Mouse (Mus musculus): ENCODE data around the gene Stard13. TPM values are rescaled to one million over a fixed set of nuclear protein-coding genes. Genes with fewer than 3 reads are reported as not detected.
A peak's percentile ranks its signal among the peaks of the same experiment; 100 is the strongest.

Stard13 gene
- total RNA-seq, 1 experiment, result 6.8 TPM

DNA sequence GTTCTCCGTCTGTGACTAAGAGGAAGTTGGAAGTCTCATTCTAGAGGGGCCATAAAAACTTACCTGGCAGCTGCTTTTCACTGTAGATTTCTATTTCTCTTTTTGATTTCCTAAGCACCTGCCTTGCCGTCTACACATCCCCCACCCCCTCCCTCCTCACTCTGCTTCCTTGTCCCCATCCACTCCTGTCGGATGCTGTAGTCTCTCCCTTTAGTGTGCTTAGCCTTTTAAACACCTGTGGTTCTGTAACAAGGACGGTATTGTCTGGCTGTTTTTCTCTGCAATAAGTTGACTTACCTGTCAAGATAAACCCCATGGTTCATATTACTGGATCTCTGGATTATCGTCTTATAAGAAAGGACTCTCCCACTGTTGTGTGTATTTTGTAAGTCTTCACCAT is 11.9 kb upstream of the Stard13 start:
- Histone ChIP-seq H3K36me3 (ENCODE audit: control insufficient read depth, insufficient read depth, low read length, poor library complexity, severe bottlenecking) (no peaks in the 10 kb centered on the region), H3K4me3 (ENCODE audit: insufficient read depth in 1 of 2, low read depth in 1 of 2, low read length in 2 of 2, poor library complexity in 1 of 2, severe bottlenecking in 1 of 2) (no peak overlapping the region), H3K9me3 (ENCODE audit: control insufficient read depth, insufficient read depth, low read depth, low read length) (no peaks in the 10 kb centered on the region), H3K9ac (ENCODE audit: insufficient read depth, low read depth, low read length, poor library complexity, severe bottlenecking) (no peak overlapping the region), H3K4me1 (ENCODE audit: control insufficient read depth in 2 of 2, insufficient read depth in 2 of 2, low read length in 2 of 2, poor library complexity in 1 of 2) (no peaks in the 10 kb centered on the region), H3K27ac (ENCODE audit: insufficient read depth, low read depth, low read length, poor library complexity, severe bottlenecking) (no peak overlapping the region)
- TF ChIP-seq ZNF384 (IDR thresholded peaks at IDR 0.05; ENCODE audit: low read depth, low read length), result no peak
- TF ChIP-seq MAFK (IDR thresholded peaks at IDR 0.05; ENCODE audit: insufficient read depth, low read depth, low read length), result no peak
- TF ChIP-seq HCFC1 (IDR thresholded peaks at IDR 0.05; ENCODE audit: borderline replicate concordance, insufficient read depth, low read length), result no peak
- no peak for TF ChIP-seq ZC3H11A (IDR thresholded peaks at IDR 0.05; ENCODE audit: borderline replicate concordance, low read depth, low read length)
- no peak for TF ChIP-seq CHD2 (IDR thresholded peaks at IDR 0.05; ENCODE audit: low read depth, low read length)
- in situ Hi-C loops (cut with MboI; ENCODE audit: low sequenced_read_pairs in 2 of 2, unreplicated experiment in 2 of 2), result no loop called here
- no peak for DNase-seq (ENCODE audit: low read depth, low spot score)

DNA sequence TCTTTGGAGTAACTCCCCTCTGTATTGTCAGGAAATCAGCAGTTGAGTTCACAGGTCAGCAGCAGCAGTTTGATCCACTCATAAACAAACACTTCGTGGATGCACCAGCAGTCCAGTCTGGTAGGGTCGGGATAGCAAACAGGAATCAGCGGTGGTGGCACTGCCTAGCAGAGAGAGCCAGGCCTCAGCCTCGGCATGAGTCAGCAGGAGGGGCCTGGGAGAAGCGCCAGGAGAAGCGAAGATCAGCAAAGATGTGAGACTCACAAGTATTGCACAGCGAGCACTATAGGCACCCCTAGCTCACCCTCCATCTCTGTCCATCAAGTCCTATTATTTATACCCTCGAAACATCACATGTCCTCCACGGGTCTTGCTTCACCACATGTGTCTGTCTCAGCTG is 5.1 kb upstream of the Stard13 start:
- no peaks in the 10 kb centered on the region for H3K9me3 ChIP-seq (ENCODE audit: control insufficient read depth, insufficient read depth, low read depth, low read length)
- TF ChIP-seq ZC3H11A (IDR thresholded peaks at IDR 0.05; ENCODE audit: borderline replicate concordance, low read depth, low read length) (no peak), ZNF384 (IDR thresholded peaks at IDR 0.05; ENCODE audit: low read depth, low read length) (no peak)
- no peaks in the 10 kb centered on the region for H3K36me3 ChIP-seq (ENCODE audit: control insufficient read depth, insufficient read depth, low read length, poor library complexity, severe bottlenecking)
- H3K4me1 ChIP-seq (ENCODE audit: control insufficient read depth in 2 of 2, insufficient read depth in 2 of 2, low read length in 2 of 2, poor library complexity in 1 of 2), result no peaks in the 10 kb centered on the region
- in situ Hi-C loops (cut with MboI; ENCODE audit: low sequenced_read_pairs in 2 of 2, unreplicated experiment in 2 of 2), result no loop called here
- H3K9ac ChIP-seq (ENCODE audit: insufficient read depth, low read depth, low read length, poor library complexity, severe bottlenecking), result no peak overlapping the region
- H3K27ac ChIP-seq (ENCODE audit: insufficient read depth, low read depth, low read length, poor library complexity, severe bottlenecking), result no peak overlapping the region
- DNase-seq (ENCODE audit: low read depth, low spot score), result no peak
- H3K4me3 ChIP-seq (ENCODE audit: insufficient read depth in 1 of 2, low read depth in 1 of 2, low read length in 2 of 2, poor library complexity in 1 of 2, severe bottlenecking in 1 of 2), result no peak overlapping the region

GRCm38 (mm10) chr5:151236411-151236810 is 2.8 kb upstream of the Stard13 start:
- no peak for DNase-seq (ENCODE audit: low read depth, low spot score)
- H3K4me1 ChIP-seq (ENCODE audit: control insufficient read depth in 2 of 2, insufficient read depth in 2 of 2, low read length in 2 of 2, poor library complexity in 1 of 2), result no peaks in the 10 kb centered on the region; a peak in 1 of 4 replicates
- H3K36me3 ChIP-seq (ENCODE audit: control insufficient read depth, insufficient read depth, low read length, poor library complexity, severe bottlenecking), result no peaks in the 10 kb centered on the region
- no peak for TF ChIP-seq HCFC1 (IDR thresholded peaks at IDR 0.05; ENCODE audit: borderline replicate concordance, insufficient read depth, low read length)
- TF ChIP-seq ZC3H11A (IDR thresholded peaks at IDR 0.05; ENCODE audit: borderline replicate concordance, low read depth, low read length), result no peak
- TF ChIP-seq MAFK (IDR thresholded peaks at IDR 0.05; ENCODE audit: insufficient read depth, low read depth, low read length), result no peak
- no peak for TF ChIP-seq CHD2 (IDR thresholded peaks at IDR 0.05; ENCODE audit: low read depth, low read length)
- TF ChIP-seq ZNF384 (IDR thresholded peaks at IDR 0.05; ENCODE audit: low read depth, low read length), result no peak
- H3K27ac ChIP-seq (ENCODE audit: insufficient read depth, low read depth, low read length, poor library complexity, severe bottlenecking), result no peak overlapping the region
- no peak overlapping the region for H3K4me3 ChIP-seq (ENCODE audit: insufficient read depth in 1 of 2, low read depth in 1 of 2, low read length in 2 of 2, poor library complexity in 1 of 2, severe bottlenecking in 1 of 2)
- H3K9me3 ChIP-seq (ENCODE audit: control insufficient read depth, insufficient read depth, low read depth, low read length), result no peaks in the 10 kb centered on the region
- in situ Hi-C loops (cut with MboI; ENCODE audit: low sequenced_read_pairs in 2 of 2, unreplicated experiment in 2 of 2), result no loop called here
- no peak overlapping the region for H3K9ac ChIP-seq (ENCODE audit: insufficient read depth, low read depth, low read length, poor library complexity, severe bottlenecking)

DNA sequence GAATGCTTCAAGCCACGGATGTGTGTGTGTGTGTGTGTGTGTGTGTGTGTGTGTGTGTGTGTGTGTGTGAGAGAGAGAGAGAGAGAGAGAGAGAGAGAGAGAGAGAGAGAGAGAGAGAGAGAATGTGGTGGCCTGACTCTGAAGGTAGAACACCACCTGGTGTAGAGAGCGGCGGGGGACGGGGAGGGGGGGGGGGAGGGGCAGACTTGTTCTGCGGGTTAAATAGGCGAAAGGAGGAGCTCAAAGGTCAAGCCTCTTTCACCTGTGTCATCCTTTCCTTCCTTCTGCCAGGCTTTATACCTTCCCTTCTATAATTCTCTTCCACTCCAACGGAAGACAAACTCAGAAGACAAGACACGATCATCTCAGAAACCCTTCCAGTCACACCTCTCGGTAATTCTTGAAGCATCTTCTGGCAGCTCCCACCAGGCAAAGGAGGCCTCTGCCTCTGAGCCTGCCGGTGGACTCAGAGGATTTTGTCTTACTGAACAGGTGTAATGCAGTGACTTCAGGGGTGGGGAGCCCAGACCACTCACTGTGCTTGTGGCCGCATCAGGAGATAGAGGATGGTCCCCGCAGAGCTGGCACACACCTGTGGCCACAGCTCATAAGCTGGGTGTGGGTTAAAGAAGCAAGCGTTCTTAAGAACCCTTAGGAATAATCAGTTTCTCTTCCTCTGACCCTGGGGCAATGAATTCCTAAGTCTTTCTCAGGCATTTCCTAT is 898 bp downstream of the Stard13 start:
- in situ Hi-C loops (cut with MboI; ENCODE audit: low sequenced_read_pairs in 2 of 2, unreplicated experiment in 2 of 2), result no loop called here
- H3K9ac ChIP-seq (ENCODE audit: insufficient read depth, low read depth, low read length, poor library complexity, severe bottlenecking), result no peak overlapping the region

More for the DNA sequence above, 898 bp downstream of the Stard13 start:
- no peak for TF ChIP-seq HCFC1 (IDR thresholded peaks at IDR 0.05; ENCODE audit: borderline replicate concordance, insufficient read depth, low read length)
- TF ChIP-seq ZNF384 (IDR thresholded peaks at IDR 0.05; ENCODE audit: low read depth, low read length), result no peak
- no peak for TF ChIP-seq ZC3H11A (IDR thresholded peaks at IDR 0.05; ENCODE audit: borderline replicate concordance, low read depth, low read length)
- no peak for TF ChIP-seq MAFK (IDR thresholded peaks at IDR 0.05; ENCODE audit: insufficient read depth, low read depth, low read length)
- no peak for TF ChIP-seq CHD2 (IDR thresholded peaks at IDR 0.05; ENCODE audit: low read depth, low read length)
- Histone ChIP-seq H3K4me1 (ENCODE audit: control insufficient read depth in 2 of 2, insufficient read depth in 2 of 2, low read length in 2 of 2, poor library complexity in 1 of 2) (peaks cover 0 to 3% of the 10 kb centered on the region in 2 experiments; a peak in 1 of 4 replicates), H3K27ac (ENCODE audit: insufficient read depth, low read depth, low read length, poor library complexity, severe bottlenecking) (no peak overlapping the region), H3K4me3 (ENCODE audit: insufficient read depth in 1 of 2, low read depth in 1 of 2, low read length in 2 of 2, poor library complexity in 1 of 2, severe bottlenecking in 1 of 2) (peak overlapping the region; percentile 57 to 70; a peak in 2 of 4 replicates), H3K36me3 (ENCODE audit: control insufficient read depth, insufficient read depth, low read length, poor library complexity, severe bottlenecking) (no peaks in the 10 kb centered on the region), H3K9me3 (ENCODE audit: control insufficient read depth, insufficient read depth, low read depth, low read length) (no peaks in the 10 kb centered on the region)
- no peak for DNase-seq (ENCODE audit: low read depth, low spot score)

Measured in ES-E14 (cell line).